8 mouse cellular contexts compared by ENCODE assay signal in the genomic region with DNA sequence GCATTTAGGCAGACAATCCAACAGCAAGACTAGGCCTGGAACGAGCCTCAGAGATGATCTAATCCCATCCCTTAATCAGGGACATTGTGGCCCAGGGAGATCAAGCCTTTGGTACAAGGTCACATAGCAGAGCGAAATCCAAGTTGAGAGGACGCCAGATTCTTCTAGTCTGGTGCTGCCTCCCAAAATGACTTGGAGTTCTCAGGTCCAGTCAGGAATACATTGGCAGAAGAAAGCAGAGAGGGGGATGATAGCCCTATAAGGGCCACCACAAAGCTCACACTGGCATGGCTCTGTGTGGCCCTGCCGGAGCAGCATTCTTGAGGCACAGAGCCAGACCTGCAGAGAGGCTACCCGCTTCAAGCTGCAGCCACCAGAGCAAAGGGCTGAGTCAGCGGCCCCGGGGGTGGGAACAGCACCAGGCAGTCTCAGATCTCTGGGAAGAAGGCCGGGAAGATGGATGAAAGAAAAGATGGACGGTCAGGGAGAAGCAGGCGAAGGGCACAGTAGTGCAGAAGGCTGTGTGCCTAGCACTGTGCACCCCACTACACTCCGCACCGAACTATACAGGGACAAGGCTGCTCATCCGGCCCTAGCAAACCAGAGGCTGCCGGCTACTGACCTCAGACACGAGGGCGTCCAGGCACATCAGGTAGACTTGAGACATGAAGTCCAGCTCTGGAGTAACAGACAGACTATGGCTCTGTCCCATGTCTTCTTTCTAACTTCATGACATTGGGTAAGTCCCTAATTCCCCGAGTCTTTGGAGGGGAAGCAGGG. TPM values are rescaled to one million over a fixed set of nuclear protein-coding genes. Genes with fewer than 3 reads are reported as not detected.
DNase-seq lines count a peak whose midpoint lies in the region; ATAC-seq lines count a peak whose summit lies in the region.

A gene (minus strand): TSS at position 746 of the 780 bp plus-strand sequence.

- H3K4me3 ChIP-seq in lung, embryonic 16.5 days (ENCODE audit: low read length), result peak within 1 kb of the TSS; percentile 32

- H3K36me3 ChIP-seq in lung, embryonic 16.5 days (ENCODE audit: control insufficient read depth, insufficient read depth, low read length), result no peaks in the 10 kb centered on the region

- 54% methylated on average over 17 of the region's 17 CpGs for WGBS in lung, embryonic 16.5 days

- H3K4me1 ChIP-seq in lung, embryonic 16.5 days (replicated peaks; ENCODE audit: control insufficient read depth, insufficient read depth, low read length), result peaks cover 41% of the 10 kb centered on the region

- peak within 1 kb of the TSS; percentile 59 for H3K9ac ChIP-seq in lung, embryonic 16.5 days (ENCODE audit: low read length)

- H3K4me2 ChIP-seq in lung, embryonic 16.5 days (ENCODE audit: low read depth, low read length), result peak within 1 kb of the TSS; percentile 53

- DNase-seq in layer of hippocampus, postnatal 14 days (ENCODE audit: low spot score in 2 of 2), result no peak
- DNase-seq in layer of hippocampus, postnatal 25 days (ENCODE audit: extremely low spot score in 1 of 2, low spot score in 1 of 2), result no peak
- peak; percentile 75 for DNase-seq in cerebellum, adult 9-11 months
- DNase-seq in heart, adult 11 months, result peak; percentile 99
- DNase-seq in kidney, adult 18-20 months, result peak; percentile 72
- DNase-seq in urinary bladder, postnatal 14 days (ENCODE audit: low spot score), result peak; percentile 79

- no peaks in the 10 kb centered on the region for H3K27me3 ChIP-seq in lung, embryonic 16.5 days (ENCODE audit: control insufficient read depth, insufficient read depth, low read depth, low read length)

- ATAC-seq in lung, embryonic 16.5 days (ENCODE audit: low read depth), result no peak
- ATAC-seq in granulocyte monocyte progenitor cell, adult 5-6 weeks (replicated peaks; ENCODE audit: poor library complexity, severe bottlenecking), result no peak

- H3K27ac ChIP-seq in lung, embryonic 16.5 days (ENCODE audit: low read length), result peak within 1 kb of the TSS; percentile 88

- no peaks in the 10 kb centered on the region for H3K9me3 ChIP-seq in lung, embryonic 16.5 days (ENCODE audit: control insufficient read depth, low read length)

RNA-seq across cellular contexts. Expression of the gene that starts here (rescaled TPM):
- 10 to 100 TPM; 10.8 to 12.0 TPM for total RNA-seq in layer of hippocampus, postnatal 14 days (2021)
- 1 to 10 TPM; 5.3 to 5.6 TPM for total RNA-seq in layer of hippocampus, postnatal 25 days (2021)
- polyA plus RNA-seq in lung, embryonic 16.5 days (2015; fragmentation: Nextera tagmentation; extraction: Ambion mirVana), result 38.1 and 39.5 TPM in 2 replicates
- 8.1 and 9.1 TPM in 2 replicates for total RNA-seq in granulocyte monocyte progenitor cell, adult 5-6 weeks (2014; fragmentation: Nextera tagmentation)
- total RNA-seq in granulocyte monocyte progenitor cell, adult 5-6 weeks (2017), result 1.0 and 1.5 TPM in 2 replicates

Comparison
In these comparisons a context has a peak if more than half of its experiments do, and no peak if none do; other contexts are left out.
1. DNase-seq: peak in cerebellum, adult 9-11 months (single experiment), heart, adult 11 months (single experiment), kidney, adult 18-20 months (single experiment) and urinary bladder, postnatal 14 days (single experiment); none in layer of hippocampus, postnatal 14 days (0 of 2) and layer of hippocampus, postnatal 25 days (0 of 2).